Mouse (Mus musculus) inflammation-experienced regulatory T-cells, adult 6 months (primary cell): ENCODE results near the gene Cacng2. TPM values are rescaled to one million over a fixed set of nuclear protein-coding genes. Genes with fewer than 3 reads are reported as not detected.
"Not testable (repeated sequence)": the region's sequence is repeated elsewhere in the genome, so short reads cannot be mapped to it uniquely, and the experiment has no call there.

Experiments used
- ATAC-seq: one replicate; pipeline ENCODE4 v1.8.0; 2017
- polyA plus RNA-seq, 3 experiments: library from polyadenylated mRNA; unstranded; fragments of 100-300 nt; shearing (Covaris generic); gene quantifications; one replicate each; pipeline ENCODE4 v1.2.1; 2017

Gene Cacng2
- polyA plus RNA-seq, 3 experiments from 2014 or later = not detected

- no peak for ATAC-seq
These were observed 38.4 kb downstream of the Cacng2 start for GRCm38 (mm10) chr15:78081384-78081783.

GRCm38 (mm10) chr15:78080326-78080725, 39.5 kb downstream of the Cacng2 start:
- no peak for ATAC-seq

DNA sequence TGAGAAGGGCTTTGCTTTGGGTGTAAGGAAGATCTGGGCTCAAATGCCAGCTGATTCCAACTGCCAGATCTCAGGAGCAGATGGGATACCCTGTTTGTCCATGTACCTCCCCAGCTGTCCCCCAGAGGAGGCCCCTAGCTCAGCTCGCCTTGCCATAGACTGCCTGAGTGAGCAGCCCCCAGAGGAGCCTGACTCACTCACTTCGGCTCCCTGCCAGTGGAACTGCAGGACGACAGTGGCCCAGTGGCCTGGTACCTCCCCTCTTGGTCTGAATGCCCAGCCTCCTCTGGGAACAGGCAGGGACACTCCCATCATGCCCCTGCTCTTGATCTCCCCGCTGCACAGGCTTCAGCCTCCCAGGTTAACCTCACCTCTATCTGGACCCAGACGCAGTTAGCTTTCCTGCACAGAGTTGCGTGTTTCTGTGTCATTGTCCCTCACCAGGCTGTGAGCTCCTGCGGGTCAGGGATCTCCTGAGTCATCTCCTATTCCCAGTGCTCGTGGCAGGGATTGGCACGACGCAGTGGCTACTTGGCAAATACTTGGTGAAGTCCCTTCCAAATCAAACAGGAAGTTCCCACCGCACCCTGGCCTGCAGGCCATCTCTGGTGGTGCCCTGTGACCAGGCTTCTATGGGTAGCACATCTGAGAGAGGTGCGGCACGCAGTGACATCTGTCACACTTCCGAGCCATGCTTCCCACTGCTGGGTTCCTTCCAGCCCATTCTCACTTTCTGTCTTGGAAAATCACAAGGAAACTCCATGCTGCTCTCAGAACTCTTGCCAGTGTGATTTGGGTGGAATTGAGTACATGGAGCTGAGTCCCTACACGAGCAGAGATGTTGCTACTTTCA, 40.8 kb downstream of the Cacng2 start:
- ATAC-seq = no peak

DNA sequence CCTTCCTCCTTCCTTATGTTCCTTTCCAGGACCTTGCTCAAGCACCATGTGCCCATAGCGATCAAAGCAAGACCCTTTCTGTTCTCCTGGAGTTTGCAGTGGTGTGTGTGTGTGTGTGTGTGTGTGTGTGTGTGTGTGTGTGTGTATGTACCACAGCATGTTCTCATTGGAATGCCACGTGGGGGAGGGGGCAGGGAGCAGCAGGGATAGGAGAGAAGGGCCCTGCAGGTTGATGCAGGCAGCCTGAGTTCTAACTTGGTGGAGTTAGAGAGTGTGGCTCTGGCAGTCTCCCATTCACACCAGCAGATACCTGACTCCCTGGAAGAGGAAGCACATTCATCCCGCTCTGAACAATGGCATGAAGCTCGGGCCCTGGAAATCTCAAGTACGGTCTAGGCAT, 41.6 kb downstream of the Cacng2 start:
- ATAC-seq = no peak

DNA sequence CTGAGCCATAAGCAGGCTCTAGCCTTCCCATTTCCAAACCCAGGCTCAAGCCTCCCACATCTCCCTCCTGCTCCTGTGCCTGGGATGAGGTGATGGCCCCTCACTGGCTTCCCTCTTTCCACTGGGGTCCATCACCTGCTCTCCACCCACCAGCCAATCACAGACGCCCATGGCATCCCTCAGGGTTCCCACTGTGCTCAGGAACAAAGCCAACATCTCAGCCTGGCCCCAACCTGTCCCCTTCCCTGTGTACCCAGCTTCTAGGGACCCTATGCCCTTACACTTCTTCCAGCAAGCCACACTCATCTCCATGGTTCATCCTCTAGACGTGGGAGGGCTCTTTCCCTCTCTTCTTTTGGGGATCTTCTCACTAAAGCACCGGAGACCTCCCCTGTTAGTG, 43.9 kb downstream of the Cacng2 start:
- no peak for ATAC-seq

DNA sequence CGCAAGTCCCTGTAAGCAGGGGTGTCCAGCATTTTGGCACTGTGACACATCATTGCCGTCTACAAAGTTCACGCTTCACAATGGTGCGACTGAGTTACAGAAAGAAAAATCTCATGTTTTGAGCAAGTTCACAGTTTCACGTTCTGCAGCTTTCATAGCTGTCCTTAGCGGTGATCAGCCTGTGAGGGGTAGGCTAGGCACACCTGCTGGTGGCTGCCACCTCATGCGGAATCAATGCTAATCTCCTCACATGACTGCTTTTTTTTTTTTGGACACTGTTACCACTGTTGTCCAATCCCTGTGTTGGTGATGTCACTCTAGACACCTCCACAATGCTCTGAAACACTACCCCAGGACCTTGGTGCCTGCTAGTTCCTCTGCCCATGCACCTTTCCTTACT, 46.7 kb downstream of the Cacng2 start:
- ATAC-seq = no peak

- ATAC-seq = no peak
These were observed 53.4 kb downstream of the Cacng2 start for GRCm38 (mm10) chr15:78066475-78066874.

DNA sequence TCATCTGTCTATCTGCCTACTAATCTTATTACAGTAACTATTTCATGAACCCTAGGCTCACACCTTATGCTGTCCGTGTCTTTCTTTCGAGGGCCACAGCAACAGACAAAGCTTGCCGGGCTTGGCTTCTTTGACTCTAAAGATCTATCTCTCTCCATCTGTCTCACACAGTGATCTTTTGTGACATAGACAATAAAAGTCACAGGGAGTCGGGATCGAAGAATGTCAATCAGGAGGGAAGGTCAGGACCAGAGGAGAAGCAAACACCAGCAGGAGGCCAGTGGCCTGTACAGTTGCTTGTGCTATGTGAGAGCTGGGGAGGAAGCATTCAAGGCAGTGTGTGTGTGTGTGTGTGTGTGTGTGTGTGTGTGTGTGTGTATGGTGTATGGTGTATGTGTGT, 54.3 kb downstream of the Cacng2 start:
- no peak for ATAC-seq

DNA sequence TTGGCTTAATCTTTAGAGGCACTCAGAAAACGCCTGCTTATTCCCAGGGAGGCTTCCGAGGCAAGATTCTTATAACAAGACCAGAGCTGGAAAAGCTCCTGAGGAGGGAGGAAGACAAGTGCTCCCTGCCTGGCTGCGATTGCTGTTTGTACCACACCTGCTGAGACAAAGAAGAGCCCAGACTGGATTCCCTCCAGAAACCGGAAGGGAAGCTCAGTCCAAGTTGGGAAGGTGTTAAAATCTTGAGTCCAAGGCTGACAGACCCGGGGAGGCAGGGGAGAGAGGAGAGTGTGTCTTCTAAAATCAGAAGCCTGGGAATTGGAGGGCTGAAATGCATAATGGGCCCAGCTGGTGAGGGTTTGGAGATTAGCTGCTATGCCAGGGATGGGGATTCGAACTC, 55.5 kb downstream of the Cacng2 start:
- no peak for ATAC-seq

- no peak for ATAC-seq
These were observed 57.4 kb downstream of the Cacng2 start for GRCm38 (mm10) chr15:78062467-78062866.

DNA sequence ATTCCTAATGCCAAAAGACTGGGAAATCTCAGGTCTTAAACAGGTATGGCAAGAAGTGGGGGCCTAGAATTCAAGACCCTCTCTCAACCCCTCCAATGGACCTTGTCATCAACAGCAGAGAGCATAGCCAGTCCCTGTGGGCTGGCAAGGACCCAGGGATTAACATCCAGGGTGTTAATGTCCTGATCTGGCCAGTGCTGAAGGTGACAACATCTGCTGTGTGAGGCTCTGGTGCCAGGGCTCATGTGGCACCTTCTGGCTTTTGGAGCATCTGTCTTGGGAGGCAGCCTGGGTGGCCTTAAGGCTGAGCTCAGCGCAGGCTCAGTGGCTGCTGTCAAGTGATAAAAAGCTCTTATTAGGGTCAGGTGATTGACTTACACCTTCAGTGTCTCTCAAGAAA, 62.9 kb downstream of the Cacng2 start:
- no peak for ATAC-seq

DNA sequence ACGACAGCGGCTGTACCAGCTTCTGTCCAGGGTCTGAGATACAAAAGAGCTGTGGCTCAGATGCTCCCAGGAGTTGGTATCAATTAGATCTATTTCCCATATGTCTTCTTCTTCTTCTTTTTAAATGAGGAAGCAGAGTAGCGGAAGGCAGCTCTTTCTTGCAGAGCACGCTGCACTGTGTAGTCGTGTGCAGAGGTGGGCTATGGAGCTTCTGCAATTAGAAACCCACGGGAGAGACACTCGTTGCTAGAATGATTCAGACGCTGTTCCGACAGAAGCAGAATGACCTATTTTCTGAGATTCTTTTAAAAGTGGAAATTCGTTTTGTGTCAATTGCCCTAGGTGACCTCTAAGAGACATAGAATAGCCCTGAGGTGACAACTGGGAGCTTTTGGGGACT, 69.1 kb downstream of the Cacng2 start:
- no peak for ATAC-seq

- no peak for ATAC-seq
These were observed 69.9 kb downstream of the Cacng2 start for GRCm38 (mm10) chr15:78049933-78050332.

- ATAC-seq = no peak
These were observed 74.0 kb downstream of the Cacng2 start for GRCm38 (mm10) chr15:78045842-78046241.

GRCm38 (mm10) chr15:78045314-78045713, 74.5 kb downstream of the Cacng2 start:
- no peak for ATAC-seq

- ATAC-seq = no peak
These were observed 75.0 kb downstream of the Cacng2 start for GRCm38 (mm10) chr15:78044826-78045225.

DNA sequence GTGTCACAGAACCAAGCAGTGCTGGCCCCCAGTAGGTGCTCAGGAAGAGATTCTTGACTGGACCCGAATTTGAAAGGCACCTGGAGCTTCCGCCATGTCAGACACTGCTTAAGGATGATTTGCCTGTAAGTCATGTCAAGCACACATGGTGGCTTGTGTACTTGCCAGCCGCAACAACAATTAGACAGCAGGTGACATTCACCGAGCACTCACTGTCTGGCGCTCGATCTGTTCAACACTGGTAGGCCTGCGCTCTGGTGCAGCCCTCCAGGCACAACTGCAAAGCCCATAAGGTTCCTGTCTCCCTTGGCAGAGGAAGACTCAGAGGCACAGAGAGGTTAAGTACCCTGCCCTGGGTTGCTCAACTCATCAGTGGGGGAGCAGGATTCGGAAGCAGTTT, 77.1 kb downstream of the Cacng2 start:
- no peak for ATAC-seq

DNA sequence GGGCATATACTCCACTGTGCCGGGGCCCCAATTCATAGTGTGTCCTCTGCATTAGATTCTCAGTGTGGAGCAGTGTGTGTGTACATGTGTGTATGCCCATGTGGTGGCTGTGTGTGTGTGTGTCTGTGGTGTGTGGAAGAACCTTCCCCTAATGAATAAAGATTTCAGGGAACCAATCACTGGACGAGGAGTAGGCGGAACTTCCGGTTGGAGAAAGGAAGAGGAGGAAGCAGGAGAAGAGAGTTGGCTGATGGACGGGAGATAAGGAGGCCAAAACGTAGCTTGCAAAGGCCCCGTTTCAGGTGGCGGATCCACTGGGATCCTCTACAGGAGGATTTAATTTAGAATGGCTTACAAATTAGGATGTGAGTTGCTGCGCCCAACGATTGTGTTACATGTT, 82.2 kb downstream of the Cacng2 start:
- ATAC-seq = no peak

DNA sequence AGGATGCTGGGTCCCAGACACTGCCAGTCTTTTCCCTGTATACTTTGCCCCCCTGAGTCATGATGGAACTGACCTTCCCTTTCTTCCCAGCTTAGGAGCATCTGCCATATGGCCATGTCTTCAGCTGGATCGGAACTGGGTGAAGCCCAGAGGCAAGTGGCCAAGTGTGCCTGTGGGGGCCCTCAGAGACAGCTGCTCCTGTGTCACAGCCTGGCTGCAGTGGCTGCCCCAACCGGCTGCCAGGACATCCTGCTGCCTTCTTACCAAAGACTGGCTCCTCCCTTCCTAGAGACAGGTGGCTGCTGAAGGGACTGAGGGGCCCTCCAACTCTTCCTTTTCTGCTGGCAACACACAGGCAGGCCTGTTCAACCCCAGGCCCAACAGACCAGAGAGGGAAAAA, 83.2 kb downstream of the Cacng2 start:
- ATAC-seq = no peak

DNA sequence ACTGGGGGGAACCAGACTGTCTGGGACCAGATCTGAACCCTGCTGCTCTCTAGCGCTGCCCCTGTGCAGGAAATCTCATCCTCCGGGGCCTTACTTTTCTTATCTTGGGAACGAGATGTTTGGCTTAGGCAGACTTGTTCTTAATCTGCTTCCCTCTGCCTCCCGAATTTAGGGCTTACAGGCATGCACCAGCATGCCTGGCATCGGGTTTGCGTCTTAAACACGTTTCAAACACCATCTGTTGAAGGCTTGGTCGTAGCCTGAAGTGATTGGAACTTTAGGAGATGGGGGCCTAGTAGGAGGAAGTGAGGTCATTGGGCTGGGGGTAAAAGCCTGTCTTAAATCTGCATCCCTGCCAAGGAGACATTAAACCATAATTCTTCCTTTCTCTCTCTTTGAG, 89.9 kb downstream of the Cacng2 start:
- no peak for ATAC-seq

- no peak for ATAC-seq
These were observed 93.3 kb downstream of the Cacng2 start for GRCm38 (mm10) chr15:78026521-78026920.

- no peak for ATAC-seq
These were observed 95.6 kb downstream of the Cacng2 start for GRCm38 (mm10) chr15:78024211-78024610.

GRCm38 (mm10) chr15:78014046-78014445, 105.8 kb downstream of the Cacng2 start:
- ATAC-seq = no peak

- not testable (repeated sequence) for ATAC-seq
These were observed 111.6 kb downstream of the Cacng2 start for GRCm38 (mm10) chr15:78008206-78008605.

GRCm38 (mm10) chr15:78003929-78004328, 115.9 kb downstream of the Cacng2 start:
- ATAC-seq = no peak
